Mouse (Mus musculus): Measurements from ENCODE around the gene Aff1. TPM values are rescaled to one million over a fixed set of nuclear protein-coding genes. Genes with fewer than 3 reads are reported as not detected.

Aff1 gene
- total and polyA plus RNA-seq, 2 experiments, result 4.1 to 6.5 TPM

- H3K4me1 ChIP-seq (ENCODE audit: control insufficient read depth, insufficient read depth, low read length), result peaks cover 20% of the 10 kb centered on the region
- H3K9ac ChIP-seq (ENCODE audit: low read depth, low read length), result no peak overlapping the region
- DNase-seq (ENCODE audit: extremely low read depth, low read depth, low spot score), result peak; percentile 56
- H3K27me3 ChIP-seq (ENCODE audit: control insufficient read depth, insufficient read depth, low read length), result no peaks in the 10 kb centered on the region
- 19% methylated on average over 5 of the region's 5 CpGs for WGBS
- no peaks in the 10 kb centered on the region for H3K36me3 ChIP-seq (ENCODE audit: control insufficient read depth, insufficient read depth, low read length)
- H3K4me3 ChIP-seq (ENCODE audit: insufficient read depth, low read depth, low read length), result no peak overlapping the region
- peaks cover 56% of the 10 kb centered on the region for H3K79me2 ChIP-seq (ENCODE audit: control insufficient read depth, insufficient read depth, low read length)
- no peak for TF ChIP-seq POLR2A (IDR thresholded peaks at IDR 0.05; ENCODE audit: extremely low read depth, insufficient read depth, low read length)
- TF ChIP-seq CTCF (IDR thresholded peaks at IDR 0.05; ENCODE audit: low read depth, low read length), result no peak
- peak overlapping the region; percentile 63 for H3K27ac ChIP-seq (replicated peaks; ENCODE audit: insufficient read depth, low read depth, low read length)
Observed at GRCm38 (mm10) chr5:103773100-103773552, 81.0 kb downstream of the Aff1 start.

- DNase-seq (ENCODE audit: extremely low read depth, low read depth, low spot score), result no peak
Observed at GRCm38 (mm10) chr5:103774703-103775333, 82.6 kb downstream of the Aff1 start.

GRCm38 (mm10) chr5:103775429-103775828 lies 83.3 kb downstream of the Aff1 start:
- no peak overlapping the region for H3K9ac ChIP-seq (ENCODE audit: low read depth, low read length)
- H3K27ac ChIP-seq (replicated peaks; ENCODE audit: insufficient read depth, low read depth, low read length), result no peak overlapping the region
- no peak for TF ChIP-seq CTCF (IDR thresholded peaks at IDR 0.05; ENCODE audit: low read depth, low read length)
- TF ChIP-seq POLR2A (IDR thresholded peaks at IDR 0.05; ENCODE audit: extremely low read depth, insufficient read depth, low read length), result no peak
- H3K79me2 ChIP-seq (ENCODE audit: control insufficient read depth, insufficient read depth, low read length), result peaks cover 61% of the 10 kb centered on the region
- no peaks in the 10 kb centered on the region for H3K36me3 ChIP-seq (ENCODE audit: control insufficient read depth, insufficient read depth, low read length)
- no peaks in the 10 kb centered on the region for H3K27me3 ChIP-seq (ENCODE audit: control insufficient read depth, insufficient read depth, low read length)
- 91% methylated on average over 13 of the region's 13 CpGs for WGBS
- no peak overlapping the region for H3K4me3 ChIP-seq (ENCODE audit: insufficient read depth, low read depth, low read length)
- no peak for DNase-seq (ENCODE audit: extremely low read depth, low read depth, low spot score)
- peaks cover 27% of the 10 kb centered on the region for H3K4me1 ChIP-seq (ENCODE audit: control insufficient read depth, insufficient read depth, low read length)

More at GRCm38 (mm10) chr5:103774703-103775333, 82.6 kb downstream of the Aff1 start:
- Histone ChIP-seq H3K36me3 (ENCODE audit: control insufficient read depth, insufficient read depth, low read length) (no peaks in the 10 kb centered on the region), H3K4me3 (ENCODE audit: insufficient read depth, low read depth, low read length) (no peak overlapping the region), H3K27me3 (ENCODE audit: control insufficient read depth, insufficient read depth, low read length) (no peaks in the 10 kb centered on the region), H3K27ac (replicated peaks; ENCODE audit: insufficient read depth, low read depth, low read length) (no peak overlapping the region), H3K79me2 (ENCODE audit: control insufficient read depth, insufficient read depth, low read length) (peaks cover 61% of the 10 kb centered on the region), H3K4me1 (ENCODE audit: control insufficient read depth, insufficient read depth, low read length) (peaks cover 25% of the 10 kb centered on the region), H3K9ac (ENCODE audit: low read depth, low read length) (no peak overlapping the region)
- WGBS, result 77% methylated on average over 11 of the region's 11 CpGs
- TF ChIP-seq POLR2A (IDR thresholded peaks at IDR 0.05; ENCODE audit: extremely low read depth, insufficient read depth, low read length) (no peak), CTCF (IDR thresholded peaks at IDR 0.05; ENCODE audit: low read depth, low read length) (no peak)

GRCm38 (mm10) chr5:103776842-103777241 lies 84.7 kb downstream of the Aff1 start:
- 33% methylated on average over 4 of the region's 4 CpGs for WGBS
- TF ChIP-seq POLR2A (IDR thresholded peaks at IDR 0.05; ENCODE audit: extremely low read depth, insufficient read depth, low read length) (no peak), CTCF (IDR thresholded peaks at IDR 0.05; ENCODE audit: low read depth, low read length) (no peak)
- Histone ChIP-seq H3K79me2 (ENCODE audit: control insufficient read depth, insufficient read depth, low read length) (peaks cover 64% of the 10 kb centered on the region), H3K4me3 (ENCODE audit: insufficient read depth, low read depth, low read length) (no peak overlapping the region), H3K9ac (ENCODE audit: low read depth, low read length) (no peak overlapping the region), H3K36me3 (ENCODE audit: control insufficient read depth, insufficient read depth, low read length) (no peaks in the 10 kb centered on the region), H3K27me3 (ENCODE audit: control insufficient read depth, insufficient read depth, low read length) (no peaks in the 10 kb centered on the region), H3K4me1 (ENCODE audit: control insufficient read depth, insufficient read depth, low read length) (peaks cover 31% of the 10 kb centered on the region), H3K27ac (replicated peaks; ENCODE audit: insufficient read depth, low read depth, low read length) (no peak overlapping the region; the same call in 1 of the 2 replicates)
- peak; percentile 79 for DNase-seq (ENCODE audit: extremely low read depth, low read depth, low spot score)

- H3K36me3 ChIP-seq (ENCODE audit: control insufficient read depth, insufficient read depth, low read length), result no peaks in the 10 kb centered on the region
- peaks cover 64% of the 10 kb centered on the region for H3K79me2 ChIP-seq (ENCODE audit: control insufficient read depth, insufficient read depth, low read length)
- no peaks in the 10 kb centered on the region for H3K27me3 ChIP-seq (ENCODE audit: control insufficient read depth, insufficient read depth, low read length)
- H3K9ac ChIP-seq (ENCODE audit: low read depth, low read length), result no peak overlapping the region
- DNase-seq (ENCODE audit: extremely low read depth, low read depth, low spot score), result no peak
- 0 out of 2 replicates have a peak overlapping the region, but pooled peaks have one; percentile 3 for H3K27ac ChIP-seq (replicated peaks; ENCODE audit: insufficient read depth, low read depth, low read length)
- peaks cover 27% of the 10 kb centered on the region for H3K4me1 ChIP-seq (ENCODE audit: control insufficient read depth, insufficient read depth, low read length)
- 61% methylated on average over 4 of the region's 4 CpGs for WGBS
- H3K4me3 ChIP-seq (ENCODE audit: insufficient read depth, low read depth, low read length), result no peak overlapping the region
- no peak for TF ChIP-seq POLR2A (IDR thresholded peaks at IDR 0.05; ENCODE audit: extremely low read depth, insufficient read depth, low read length)
- no peak for TF ChIP-seq CTCF (IDR thresholded peaks at IDR 0.05; ENCODE audit: low read depth, low read length)
Observed at GRCm38 (mm10) chr5:103777446-103777845, 85.3 kb downstream of the Aff1 start.

Data from liver, adult 2 months (tissue).